Mouse (Mus musculus): ENCODE measurements around the gene Enah. TPM values are rescaled to one million over a fixed set of nuclear protein-coding genes. Genes with fewer than 3 reads are reported as not detected.

The Enah gene
- polyA plus RNA-seq, 1 experiment = 10.1 TPM

GRCm38 (mm10) chr1:181881532-181881931 lies 138.3 kb downstream of the Enah start:
- 29% methylated on average over 8 of the region's 8 CpGs for WGBS
- H3K4me3 ChIP-seq (ENCODE audit: insufficient read depth, low read depth, low read length) = no peak overlapping the region
- H3K36me3 ChIP-seq (ENCODE audit: control insufficient read depth, insufficient read depth, low read length) = no peaks in the 10 kb centered on the region
- no peaks in the 10 kb centered on the region for H3K27me3 ChIP-seq (replicated peaks; ENCODE audit: control insufficient read depth, insufficient read depth, low read length)
- DNase-seq = peak; percentile 79
- TF ChIP-seq POLR2A (IDR thresholded peaks at IDR 0.05; ENCODE audit: low read depth, low read length) (no peak), CTCF (conservative IDR thresholded peaks at IDR 0.05; ENCODE audit: insufficient read depth, insufficient read length, low read depth, low read length) (peak; percentile 93)
- H3K4me1 ChIP-seq (ENCODE audit: control insufficient read depth, insufficient read depth, low read length) = no peaks in the 10 kb centered on the region
- H3K27ac ChIP-seq (ENCODE audit: insufficient read depth, low read depth, low read length) = no peak overlapping the region

- DNase-seq = no peak
- H3K36me3 ChIP-seq (ENCODE audit: control insufficient read depth, insufficient read depth, low read length) = no peaks in the 10 kb centered on the region
- no peak overlapping the region for H3K27ac ChIP-seq (ENCODE audit: insufficient read depth, low read depth, low read length)
- H3K4me1 ChIP-seq (ENCODE audit: control insufficient read depth, insufficient read depth, low read length) = no peaks in the 10 kb centered on the region
- TF ChIP-seq POLR2A (IDR thresholded peaks at IDR 0.05; ENCODE audit: low read depth, low read length) (no peak), CTCF (conservative IDR thresholded peaks at IDR 0.05; ENCODE audit: insufficient read depth, insufficient read length, low read depth, low read length) (peak; percentile 19; the same call in 1 of the 2 replicates)
- 67% methylated on average over 15 of the region's 15 CpGs for WGBS
- no peak overlapping the region for H3K4me3 ChIP-seq (ENCODE audit: insufficient read depth, low read depth, low read length)
- H3K27me3 ChIP-seq (replicated peaks; ENCODE audit: control insufficient read depth, insufficient read depth, low read length) = no peaks in the 10 kb centered on the region
These were observed 139.0 kb downstream of the Enah start for GRCm38 (mm10) chr1:181880752-181881325.

GRCm38 (mm10) chr1:181878436-181878835 lies 141.4 kb downstream of the Enah start:
- WGBS = 72% methylated on average over 5 of the region's 5 CpGs

GRCm38 (mm10) chr1:181877088-181877487 lies 142.7 kb downstream of the Enah start:
- Histone ChIP-seq H3K36me3 (ENCODE audit: control insufficient read depth, insufficient read depth, low read length) (no peaks in the 10 kb centered on the region), H3K27ac (ENCODE audit: insufficient read depth, low read depth, low read length) (no peak overlapping the region), H3K4me1 (ENCODE audit: control insufficient read depth, insufficient read depth, low read length) (no peaks in the 10 kb centered on the region), H3K4me3 (ENCODE audit: insufficient read depth, low read depth, low read length) (no peak overlapping the region), H3K27me3 (replicated peaks; ENCODE audit: control insufficient read depth, insufficient read depth, low read length) (no peaks in the 10 kb centered on the region)
- no peak for DNase-seq
- TF ChIP-seq POLR2A (IDR thresholded peaks at IDR 0.05; ENCODE audit: low read depth, low read length) (no peak), CTCF (conservative IDR thresholded peaks at IDR 0.05; ENCODE audit: insufficient read depth, insufficient read length, low read depth, low read length) (no peak)
- WGBS = 51% methylated on average over 5 of the region's 5 CpGs

More at GRCm38 (mm10) chr1:181878436-181878835, 141.4 kb downstream of the Enah start:
- Histone ChIP-seq H3K36me3 (ENCODE audit: control insufficient read depth, insufficient read depth, low read length) (no peaks in the 10 kb centered on the region), H3K4me3 (ENCODE audit: insufficient read depth, low read depth, low read length) (no peak overlapping the region), H3K27me3 (replicated peaks; ENCODE audit: control insufficient read depth, insufficient read depth, low read length) (no peaks in the 10 kb centered on the region), H3K4me1 (ENCODE audit: control insufficient read depth, insufficient read depth, low read length) (no peaks in the 10 kb centered on the region), H3K27ac (ENCODE audit: insufficient read depth, low read depth, low read length) (no peak overlapping the region)
- no peak for TF ChIP-seq CTCF (conservative IDR thresholded peaks at IDR 0.05; ENCODE audit: insufficient read depth, insufficient read length, low read depth, low read length)
- TF ChIP-seq POLR2A (IDR thresholded peaks at IDR 0.05; ENCODE audit: low read depth, low read length) = no peak
- no peak for DNase-seq

GRCm38 (mm10) chr1:181876656-181877055 lies 143.1 kb downstream of the Enah start:
- DNase-seq = no peak
- WGBS = 85% methylated on average over 3 of the region's 3 CpGs
- H3K4me3 ChIP-seq (ENCODE audit: insufficient read depth, low read depth, low read length) = no peak overlapping the region
- TF ChIP-seq CTCF (conservative IDR thresholded peaks at IDR 0.05; ENCODE audit: insufficient read depth, insufficient read length, low read depth, low read length) (no peak), POLR2A (IDR thresholded peaks at IDR 0.05; ENCODE audit: low read depth, low read length) (no peak)
- H3K27me3 ChIP-seq (replicated peaks; ENCODE audit: control insufficient read depth, insufficient read depth, low read length) = no peaks in the 10 kb centered on the region
- no peak overlapping the region for H3K27ac ChIP-seq (ENCODE audit: insufficient read depth, low read depth, low read length)
- no peaks in the 10 kb centered on the region for H3K4me1 ChIP-seq (ENCODE audit: control insufficient read depth, insufficient read depth, low read length)
- no peaks in the 10 kb centered on the region for H3K36me3 ChIP-seq (ENCODE audit: control insufficient read depth, insufficient read depth, low read length)

GRCm38 (mm10) chr1:181873086-181873920 lies 146.5 kb downstream of the Enah start:
- WGBS = 74% methylated on average over 9 of the region's 9 CpGs
- Histone ChIP-seq H3K36me3 (ENCODE audit: control insufficient read depth, insufficient read depth, low read length) (no peaks in the 10 kb centered on the region), H3K27ac (ENCODE audit: insufficient read depth, low read depth, low read length) (no peak overlapping the region), H3K27me3 (replicated peaks; ENCODE audit: control insufficient read depth, insufficient read depth, low read length) (no peaks in the 10 kb centered on the region), H3K4me3 (ENCODE audit: insufficient read depth, low read depth, low read length) (no peak overlapping the region), H3K4me1 (ENCODE audit: control insufficient read depth, insufficient read depth, low read length) (no peaks in the 10 kb centered on the region)
- no peak for TF ChIP-seq CTCF (conservative IDR thresholded peaks at IDR 0.05; ENCODE audit: insufficient read depth, insufficient read length, low read depth, low read length)
- DNase-seq = no peak

- WGBS = 48% methylated on average over 3 of the region's 3 CpGs
- no peak for DNase-seq
- no peaks in the 10 kb centered on the region for H3K27me3 ChIP-seq (replicated peaks; ENCODE audit: control insufficient read depth, insufficient read depth, low read length)
These were observed 147.2 kb downstream of the Enah start for GRCm38 (mm10) chr1:181872639-181873038.

More at GRCm38 (mm10) chr1:181872639-181873038, 147.2 kb downstream of the Enah start:
- Histone ChIP-seq H3K36me3 (ENCODE audit: control insufficient read depth, insufficient read depth, low read length) (no peaks in the 10 kb centered on the region), H3K4me1 (ENCODE audit: control insufficient read depth, insufficient read depth, low read length) (no peaks in the 10 kb centered on the region), H3K27ac (ENCODE audit: insufficient read depth, low read depth, low read length) (no peak overlapping the region), H3K4me3 (ENCODE audit: insufficient read depth, low read depth, low read length) (no peak overlapping the region)
- TF ChIP-seq POLR2A (IDR thresholded peaks at IDR 0.05; ENCODE audit: low read depth, low read length) = no peak
- TF ChIP-seq CTCF (conservative IDR thresholded peaks at IDR 0.05; ENCODE audit: insufficient read depth, insufficient read length, low read depth, low read length) = no peak
